Mouse (Mus musculus): Measurements from ENCODE around the gene Hist1h4i.
A peak's percentile ranks its signal among the peaks of the same experiment; 100 is the strongest.

DNA sequence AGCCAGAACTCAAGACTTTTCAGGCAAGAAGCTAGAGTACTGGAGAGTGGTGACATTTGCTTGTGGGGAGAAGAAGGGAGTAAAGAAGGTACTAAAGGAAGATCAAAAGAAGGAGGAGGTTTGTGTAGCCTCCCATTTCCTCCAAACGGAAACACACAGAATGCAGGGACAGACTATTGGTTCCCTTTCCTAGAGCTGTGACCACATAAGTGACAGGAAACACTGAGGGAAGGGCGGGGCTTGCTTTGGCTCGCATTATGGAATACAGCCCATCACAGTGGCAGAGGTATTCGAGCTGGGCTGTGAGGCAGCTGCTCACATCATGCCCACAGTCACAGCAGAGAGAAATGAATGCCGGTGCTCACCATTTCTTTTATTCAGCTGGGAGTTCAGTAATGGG, 39.3 kb downstream of the Hist1h4i start:
- TF ChIP-seq RAD21 (IDR thresholded peaks at IDR 0.05; ENCODE audit: low read depth, low read length): no peak
- TF ChIP-seq UBTF (IDR thresholded peaks at IDR 0.05; ENCODE audit: borderline replicate concordance, insufficient read depth, low read depth, low read length): no peak
- TF ChIP-seq CTCF (IDR thresholded peaks at IDR 0.05 in 2 of 3, conservative IDR thresholded peaks at IDR 0.05 in 1 of 3; ENCODE audit: control insufficient read depth in 1 of 3, insufficient read depth in 1 of 3, low read depth in 2 of 3, low read length in 3 of 3, poor library complexity in 1 of 3, severe bottlenecking in 1 of 3): no peak
- peak; percentile 43 for TF ChIP-seq SIN3A (IDR thresholded peaks at IDR 0.05; ENCODE audit: low read length)
- TF ChIP-seq ZC3H11A (IDR thresholded peaks at IDR 0.05; ENCODE audit: low read depth, low read length): no peak
- no peak for TF ChIP-seq ETS1 (IDR thresholded peaks at IDR 0.05; ENCODE audit: low read depth, low read length)
- TF ChIP-seq POLR2A (IDR thresholded peaks at IDR 0.05; ENCODE audit: control insufficient read depth in 1 of 2, insufficient read depth in 1 of 2, low read depth in 1 of 2, low read length in 2 of 2, poor library complexity in 1 of 2): 0 out of 4 replicates have a peak, but pooled peaks of 1 of the 2 experiments have one; percentile 16
- no peak for TF ChIP-seq NRF1 (IDR thresholded peaks at IDR 0.05; ENCODE audit: insufficient read depth, low read depth, low read length, poor library complexity, severe bottlenecking)
- no peak for TF ChIP-seq MEF2A (IDR thresholded peaks at IDR 0.05; ENCODE audit: extremely low read depth, insufficient replicate concordance, low read depth, low read length, poor library complexity, severe bottlenecking)
- no peak for TF ChIP-seq MAZ (IDR thresholded peaks at IDR 0.05; ENCODE audit: low read depth, low read length)
- TF ChIP-seq E2F4 (IDR thresholded peaks at IDR 0.05; ENCODE audit: borderline replicate concordance, low read depth, low read length): no peak

Measured in MEL (cell line).